Mouse (Mus musculus) heart, adult 2 months (tissue): ENCODE results near the gene Zc3hav1. TPM values are rescaled to one million over a fixed set of nuclear protein-coding genes. Genes with fewer than 3 reads are reported as not detected.

Experiments
- DNase-seq, 2 experiments: peaks; one replicate each; pipeline ENCODE4 v3.0.0; 2021
- H3K27ac ChIP-seq: fragments of 200-600 bp; 2 replicates; pipeline ENCODE4 v1.8.1; 2022
- H3K27me3 ChIP-seq: fragments of 200-500 bp; 2 replicates; pipeline ENCODE4 v1.6.1; 2012; ENCODE audit warnings: mild to moderate bottlenecking, low read length, inconsistent platforms, mixed read lengths; ENCODE audit not compliant: control insufficient read depth, insufficient read depth
- H3K36me3 ChIP-seq: fragments of 200-500 bp; 2 replicates; pipeline ENCODE4 v1.6.1; 2012; ENCODE audit warnings: low read length, inconsistent platforms; ENCODE audit not compliant: control insufficient read depth, insufficient read depth
- H3K4me1 ChIP-seq: fragments of 200-500 bp; 2 replicates; pipeline ENCODE4 v1.6.1; 2011; ENCODE audit warnings: low read length; ENCODE audit not compliant: control insufficient read depth, insufficient read depth
- H3K4me3 ChIP-seq: fragments of 200-600 bp; 2 replicates; pipeline ENCODE4 v1.8.1; 2022
- H3K79me2 ChIP-seq: fragments of 200-500 bp; replicated peaks from 2 replicates; pipeline ENCODE4 v1.6.1; 2012; ENCODE audit warnings: mild to moderate bottlenecking, inconsistent platforms, low read length, moderate library complexity, mixed read lengths; ENCODE audit not compliant: control insufficient read depth, insufficient read depth
- H3K9ac ChIP-seq: fragments of 200-500 bp; 2 replicates; pipeline ENCODE4 v1.6.1; 2012; ENCODE audit warnings: low read depth, mild to moderate bottlenecking, control low read depth, inconsistent platforms, low read length, mixed read lengths
- CTCF ChIP-seq: fragments of 200-600 bp; IDR thresholded peaks from 2 replicates; pipeline ENCODE4 v1.8.1; 2022; ENCODE audit warnings: antibody characterized with exemption, mild to moderate bottlenecking, moderate library complexity
- EP300 ChIP-seq: fragments of 200-500 bp; IDR thresholded peaks from 2 replicates; pipeline ENCODE4 v1.6.1; 2011; ENCODE audit warnings: low read depth, low read length, control low read depth; ENCODE audit not compliant: insufficient read depth
- POLR2A ChIP-seq: fragments of 200-500 bp; IDR thresholded peaks from 2 replicates; pipeline ENCODE4 v1.6.1; 2011; ENCODE audit warnings: mild to moderate bottlenecking, low read depth, low read length, control low read depth; ENCODE audit not compliant: insufficient read depth
- WGBS: fragments of 180-500 bp; shearing (Covaris S2); methylation state at CpG from one replicate; pipeline ENCODE4 v1.1.7; 2018; 5-methylcytosine and 5-hydroxymethylcytosine counted together
- intact Hi-C: fragments of 180-260 bp; cut with DNase I; formaldehyde crosslinking; loops from one replicate; pipeline ENCODE4 v1.15.1; 2025
- polyA plus RNA-seq: library from polyadenylated mRNA; depleted of rRNA; stranded (reverse); fragments of >200 nt; gene quantifications from 2 replicates; pipeline ENCODE4 v1.2.3, GENCODE M21; 2012
- total RNA-seq, 2 experiments: library from RNA; stranded (reverse); gene quantifications; 2 replicates each; pipeline ENCODE4 v1.2.3; 2021

Zc3hav1 gene
- total and polyA plus RNA-seq, 3 experiments, result 7.9 to 14.6 (median 13.9) TPM

GRCm38 (mm10) chr6:38354723-38355353 is 435 bp upstream of the Zc3hav1 start:
- 0 out of 2 replicates have a peak, but pooled peaks cover 1% of the 10 kb centered on the region for H3K79me2 ChIP-seq
- 7% methylated on average over 20 of the region's 20 CpGs for WGBS
- H3K27me3 ChIP-seq, result no peaks in the 10 kb centered on the region
- H3K4me3 ChIP-seq, result peak overlapping the region; percentile 52
- DNase-seq, result no peak
- 0 out of 2 replicates have a peak, but pooled peaks cover 2% of the 10 kb centered on the region for H3K36me3 ChIP-seq
- no peak for TF ChIP-seq POLR2A
- TF ChIP-seq EP300, result no peak
- TF ChIP-seq CTCF, result no peak
- peaks cover 6% of the 10 kb centered on the region for H3K4me1 ChIP-seq
- H3K9ac ChIP-seq, result peak overlapping the region; percentile 88
- H3K27ac ChIP-seq, result peak overlapping the region; percentile 97
- intact Hi-C loops, result loop anchor here (1.0 to 10.0 kb wide), 3 partner anchors 26 to 180 kb away; partner anchors contain the start of genes Fmc1, Ttc26 and Ubn2

GRCm38 (mm10) chr6:38353181-38353580 is 1.2 kb downstream of the Zc3hav1 start:
- WGBS, result 29% methylated on average over 13 of the region's 13 CpGs
- peaks cover 6% of the 10 kb centered on the region for H3K4me1 ChIP-seq
- TF ChIP-seq CTCF, result no peak
- TF ChIP-seq POLR2A, result no peak
- TF ChIP-seq EP300, result no peak
- 0 out of 2 replicates have a peak, but pooled peaks cover 2% of the 10 kb centered on the region for H3K36me3 ChIP-seq
- intact Hi-C loops, result loop anchor here (10.0 kb wide), 1 partner anchor 182 kb away; the partner anchor contains the start of gene Fmc1
- H3K4me3 ChIP-seq, result peak overlapping the region; percentile 52
- H3K79me2 ChIP-seq, result 0 out of 2 replicates have a peak, but pooled peaks cover 3% of the 10 kb centered on the region
- DNase-seq, result no peak
- H3K27ac ChIP-seq, result peak overlapping the region; percentile 97
- H3K9ac ChIP-seq, result peak overlapping the region; percentile 67
- H3K27me3 ChIP-seq, result no peaks in the 10 kb centered on the region

- intact Hi-C loops, result loop anchor here (10.0 kb wide), 1 partner anchor 182 kb away; the partner anchor contains the start of gene Fmc1
- DNase-seq, result no peak
- 44% methylated on average over 10 of the region's 10 CpGs for WGBS
- 0 out of 2 replicates have a peak, but pooled peaks cover 3% of the 10 kb centered on the region for H3K79me2 ChIP-seq
- no peaks in the 10 kb centered on the region for H3K27me3 ChIP-seq
- peaks cover 6% of the 10 kb centered on the region for H3K4me1 ChIP-seq
- 0 out of 2 replicates have a peak, but pooled peaks cover 2% of the 10 kb centered on the region for H3K36me3 ChIP-seq
- peak overlapping the region; percentile 27 for H3K4me3 ChIP-seq
- peak overlapping the region; percentile 43 for H3K9ac ChIP-seq
- no peak for TF ChIP-seq EP300
- no peak for TF ChIP-seq POLR2A
- no peak for TF ChIP-seq CTCF
- peak overlapping the region; percentile 5; the same call in 1 of the 2 replicates for H3K27ac ChIP-seq
These were observed 2.0 kb downstream of the Zc3hav1 start for GRCm38 (mm10) chr6:38352451-38352850.

- 0 out of 2 replicates have a peak, but pooled peaks cover 3% of the 10 kb centered on the region for H3K79me2 ChIP-seq
- peak overlapping the region; percentile 27 for H3K4me3 ChIP-seq
- no peaks in the 10 kb centered on the region for H3K27me3 ChIP-seq
- TF ChIP-seq CTCF (no peak), POLR2A (no peak), EP300 (no peak)
- WGBS, result 51% methylated on average over 4 of the region's 4 CpGs
- 0 out of 2 replicates have a peak, but pooled peaks cover 2% of the 10 kb centered on the region for H3K36me3 ChIP-seq
- H3K4me1 ChIP-seq, result peaks cover 6% of the 10 kb centered on the region
- intact Hi-C loops, result loop anchor here (10.0 kb wide), 1 partner anchor 183 kb away; the partner anchor contains the start of gene Fmc1
- H3K27ac ChIP-seq, result peak overlapping the region; percentile 1; the same call in 1 of the 2 replicates
- no peak for DNase-seq
- H3K9ac ChIP-seq, result no peak overlapping the region
These were observed 2.5 kb downstream of the Zc3hav1 start for GRCm38 (mm10) chr6:38351930-38352329.

GRCm38 (mm10) chr6:38349806-38350205 is 4.6 kb downstream of the Zc3hav1 start:
- TF ChIP-seq EP300 (no peak), POLR2A (no peak), CTCF (no peak)
- Histone ChIP-seq H3K27ac (no peak overlapping the region), H3K9ac (no peak overlapping the region), H3K4me3 (no peak overlapping the region), H3K4me1 (peaks cover 8% of the 10 kb centered on the region), H3K79me2 (0 out of 2 replicates have a peak, but pooled peaks cover 3% of the 10 kb centered on the region), H3K36me3 (0 out of 2 replicates have a peak, but pooled peaks cover 2% of the 10 kb centered on the region), H3K27me3 (no peaks in the 10 kb centered on the region)
- intact Hi-C loops, result loop anchor here (10.0 kb wide), 1 partner anchor 185 kb away; the partner anchor contains the start of gene Fmc1
- DNase-seq, result no peak
- 75% methylated on average over 9 of the region's 9 CpGs for WGBS
